Mouse (Mus musculus) intestine, embryonic 15.5 days (tissue): ENCODE data around the gene Gm6685. TPM values are rescaled to one million over a fixed set of nuclear protein-coding genes. Genes with fewer than 3 reads are reported as not detected.
A peak's percentile ranks its signal among the peaks of the same experiment; 100 is the strongest.
"Not testable (repeated sequence)": the region's sequence is repeated elsewhere in the genome, so short reads cannot be mapped to it uniquely, and the experiment has no call there.

ENCODE experiments used
- ATAC-seq: fragments of 200-750 bp; cut with Nextera tagmentation; 2 replicates; pipeline ENCODE4 v1.8.0; 2017; ENCODE audit warnings: moderate TSS enrichment, moderate library complexity
- H3K27ac ChIP-seq: fragments of 300-500 bp; sonication (generic); 2 replicates; pipeline ENCODE4 v1.5.1; 2015; ENCODE audit warnings: mild to moderate bottlenecking, inconsistent platforms
- H3K27me3 ChIP-seq: fragments of 300-500 bp; sonication (generic); replicated peaks from 2 replicates; pipeline ENCODE4 v1.6.1; 2015; ENCODE audit warnings: inconsistent platforms
- H3K36me3 ChIP-seq: fragments of 300-500 bp; sonication (generic); 2 replicates; pipeline ENCODE4 v1.6.1; 2015; ENCODE audit warnings: inconsistent platforms
- H3K4me1 ChIP-seq: fragments of 300-500 bp; sonication (generic); replicated peaks from 2 replicates; pipeline ENCODE4 v1.6.1; 2015; ENCODE audit warnings: inconsistent platforms
- H3K4me2 ChIP-seq: fragments of 300-500 bp; sonication (generic); replicated peaks from 2 replicates; pipeline ENCODE4 v1.6.1; 2015; ENCODE audit warnings: mild to moderate bottlenecking, inconsistent platforms
- H3K4me3 ChIP-seq: fragments of 300-500 bp; sonication (generic); replicated peaks from 2 replicates; pipeline ENCODE4 v1.5.1; 2015; ENCODE audit warnings: inconsistent platforms
- H3K9ac ChIP-seq: fragments of 300-500 bp; sonication (generic); 2 replicates; pipeline ENCODE4 v1.6.1; 2015; ENCODE audit warnings: inconsistent platforms
- H3K9me3 ChIP-seq: fragments of 300-500 bp; sonication (generic); 2 replicates; pipeline ENCODE4 v1.6.1; 2016; ENCODE audit warnings: inconsistent platforms
- WGBS: fragments of 180-500 bp; shearing (Covaris S2); methylation state at CpG from one replicate; pipeline ENCODE4 v1.1.7; 2015; 5-methylcytosine and 5-hydroxymethylcytosine counted together
- polyA plus RNA-seq: library from polyadenylated mRNA; unstranded; fragments of >200 nt; fragmentation: Nextera tagmentation; extraction: Ambion mirVana; gene quantifications from 2 replicates; pipeline ENCODE4 v1.2.1, GENCODE M21; 2015

The Gm6685 gene
- 0.34 TPM in 1 of 2 replicates, not detected in the other for polyA plus RNA-seq

DNA sequence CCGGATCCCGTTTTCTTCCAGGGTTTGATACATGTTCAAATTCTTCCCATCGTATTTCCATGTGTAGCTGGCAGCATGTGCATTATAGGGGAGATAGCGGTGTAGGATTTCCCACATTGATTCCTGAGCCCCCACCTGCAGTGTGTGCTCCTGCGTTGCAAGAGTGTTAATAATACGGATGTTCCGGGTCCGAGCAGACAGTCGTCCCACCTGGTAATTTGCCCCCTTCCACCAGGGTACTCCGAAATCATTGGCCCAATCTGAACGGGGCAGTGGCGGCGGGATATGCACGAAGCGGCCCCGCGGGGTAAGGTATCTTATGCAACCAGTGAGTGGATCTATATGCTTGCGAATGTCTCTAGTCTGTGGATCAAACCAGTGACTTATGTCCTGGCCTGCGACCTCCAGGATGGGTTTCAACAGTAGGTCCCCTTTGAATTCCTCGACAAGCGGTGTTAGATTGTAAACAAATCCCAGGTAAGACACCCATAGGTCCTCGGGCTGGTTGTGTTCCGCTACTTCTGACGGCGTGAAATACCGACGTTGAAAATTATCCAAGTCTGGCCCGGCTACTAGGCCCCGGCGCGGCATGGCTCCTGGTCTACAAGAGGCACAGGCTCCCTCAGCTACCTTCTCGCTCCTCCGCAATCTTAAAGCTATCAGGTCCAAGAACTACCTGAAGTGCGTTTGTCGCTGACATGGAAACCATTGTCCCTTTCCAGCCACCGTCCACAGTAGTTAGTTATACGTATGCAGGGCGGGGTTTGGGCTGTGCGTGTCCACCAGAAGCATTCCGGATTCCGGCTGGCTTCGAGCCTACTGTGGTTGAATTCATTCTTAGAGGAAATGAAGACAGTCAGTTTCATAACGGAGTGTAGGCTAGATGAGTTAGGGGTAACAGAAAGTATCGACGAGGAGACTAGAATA is at the start of gene Gm6685:
Gm6685 (minus strand) TSS at position 644 of the 927 bp plus-strand sequence.
- H3K36me3 ChIP-seq, ATAC-seq, H3K4me1 ChIP-seq, H3K9ac ChIP-seq, H3K9me3 ChIP-seq, H3K27me3 ChIP-seq, H3K27ac ChIP-seq, H3K4me3 ChIP-seq, H3K4me2 ChIP-seq: not testable (repeated sequence)
- WGBS: 89% methylated on average over 45 of the region's 45 CpGs

DNA sequence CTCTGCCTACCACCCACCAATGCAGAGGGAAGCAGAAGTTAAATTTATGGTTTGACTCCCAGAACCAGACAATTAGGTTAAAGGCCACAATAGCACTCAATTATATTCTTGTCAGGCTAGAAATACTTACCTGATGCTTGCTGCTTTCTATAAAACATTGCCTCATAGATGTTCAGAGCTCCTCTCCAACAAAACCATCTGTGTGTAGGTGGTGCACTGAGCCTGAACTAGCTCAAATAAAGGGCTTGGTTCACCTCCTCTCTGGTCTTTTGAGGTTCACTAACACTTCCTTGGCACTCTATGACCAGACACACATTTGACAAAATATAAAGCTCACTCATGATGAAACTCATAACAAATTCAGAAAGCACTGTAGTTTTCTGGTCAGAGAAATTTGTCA is 36.2 kb upstream of the Gm6685 start:
- no peak for ATAC-seq
- Histone ChIP-seq H3K27me3 (no peaks in the 10 kb centered on the region), H3K4me2 (no peak overlapping the region), H3K9me3 (no peaks in the 10 kb centered on the region), H3K4me3 (no peak overlapping the region), H3K9ac (no peak overlapping the region), H3K4me1 (no peaks in the 10 kb centered on the region), H3K27ac (no peak overlapping the region), H3K36me3 (no peaks in the 10 kb centered on the region)

- Histone ChIP-seq H3K4me1 (no peaks in the 10 kb centered on the region), H3K36me3 (no peaks in the 10 kb centered on the region), H3K27me3 (no peaks in the 10 kb centered on the region), H3K27ac (no peak overlapping the region), H3K4me3 (no peak overlapping the region), H3K4me2 (no peak overlapping the region), H3K9ac (no peak overlapping the region), H3K9me3 (no peaks in the 10 kb centered on the region)
- no peak for ATAC-seq
Observed at GRCm38 (mm10) chr11:28374636-28375035, 35.0 kb upstream of the Gm6685 start.

GRCm38 (mm10) chr11:28371381-28371780 is 31.7 kb upstream of the Gm6685 start:
- not testable (repeated sequence) for H3K9me3 ChIP-seq, H3K36me3 ChIP-seq, H3K9ac ChIP-seq, H3K27ac ChIP-seq, H3K4me3 ChIP-seq, H3K4me1 ChIP-seq, H3K27me3 ChIP-seq, H3K4me2 ChIP-seq
- WGBS: 67% methylated on average over 5 of the region's 5 CpGs
- ATAC-seq: peak; percentile 53; the same call in 1 of the 2 replicates

DNA sequence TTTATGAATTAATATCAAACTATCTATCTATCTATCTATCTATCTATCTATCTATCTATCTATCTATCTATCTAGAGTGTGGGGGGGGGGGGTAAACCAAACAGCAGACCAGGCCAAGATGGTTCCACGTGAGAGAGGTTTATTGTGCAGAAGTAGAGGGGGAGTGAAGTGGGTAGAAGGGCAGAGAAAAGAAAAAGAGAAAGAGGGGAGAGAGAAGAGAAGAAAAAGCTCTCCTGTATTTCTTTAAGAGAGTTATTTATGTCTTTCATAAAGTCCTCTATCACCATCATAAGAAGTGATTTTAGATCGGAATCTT is 26.2 kb upstream of the Gm6685 start:
- no peak for ATAC-seq
- no peaks in the 10 kb centered on the region for H3K27me3 ChIP-seq
- H3K27ac ChIP-seq: no peak overlapping the region
- H3K36me3 ChIP-seq: no peaks in the 10 kb centered on the region
- no peak overlapping the region for H3K4me3 ChIP-seq
- no peaks in the 10 kb centered on the region for H3K9me3 ChIP-seq
- 55% methylated on average over 2 of the region's 2 CpGs for WGBS
- no peak overlapping the region for H3K9ac ChIP-seq
- H3K4me1 ChIP-seq: 0 out of 2 replicates have a peak, but pooled peaks cover 2% of the 10 kb centered on the region
- H3K4me2 ChIP-seq: peak overlapping the region; percentile 66

GRCm38 (mm10) chr11:28365209-28365928 is 25.7 kb upstream of the Gm6685 start:
- Histone ChIP-seq H3K4me2 (peak overlapping the region; percentile 66), H3K27me3 (no peaks in the 10 kb centered on the region), H3K9ac (peak overlapping the region; percentile 30; the same call in 1 of the 2 replicates), H3K36me3 (no peaks in the 10 kb centered on the region), H3K9me3 (no peaks in the 10 kb centered on the region), H3K4me3 (peak overlapping the region; percentile 27), H3K27ac (no peak overlapping the region), H3K4me1 (0 out of 2 replicates have a peak, but pooled peaks cover 2% of the 10 kb centered on the region)
- peak; percentile 94 for ATAC-seq
- WGBS: 16% methylated on average over 26 of the region's 26 CpGs

DNA sequence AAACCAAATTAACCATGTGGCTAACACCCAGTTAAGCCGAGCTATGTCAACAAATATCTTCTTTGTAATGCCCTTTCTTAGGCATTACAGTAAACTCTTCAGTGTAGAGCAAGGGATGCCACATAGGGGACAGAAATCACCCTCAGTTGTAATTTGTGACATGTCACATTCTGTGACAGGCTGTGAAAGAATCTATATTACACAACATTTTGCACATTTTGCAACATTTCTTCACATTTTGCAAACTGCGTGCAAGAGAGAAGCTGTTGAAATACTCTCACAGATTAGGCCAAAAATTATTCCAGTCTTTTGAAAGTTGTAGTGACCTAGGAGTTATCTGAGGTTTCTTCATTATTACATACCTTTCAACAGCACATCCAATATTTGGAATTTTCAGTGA is 3.8 kb upstream of the Gm6685 start:
- no peaks in the 10 kb centered on the region for H3K36me3 ChIP-seq
- H3K27ac ChIP-seq: no peak overlapping the region
- ATAC-seq: no peak
- H3K9ac ChIP-seq: no peak overlapping the region
- no peaks in the 10 kb centered on the region for H3K4me1 ChIP-seq
- H3K4me3 ChIP-seq: no peak overlapping the region
- no peaks in the 10 kb centered on the region for H3K27me3 ChIP-seq
- H3K9me3 ChIP-seq: no peaks in the 10 kb centered on the region
- H3K4me2 ChIP-seq: no peak overlapping the region
- WGBS: 83% methylated on average over 2 of the region's 2 CpGs

DNA sequence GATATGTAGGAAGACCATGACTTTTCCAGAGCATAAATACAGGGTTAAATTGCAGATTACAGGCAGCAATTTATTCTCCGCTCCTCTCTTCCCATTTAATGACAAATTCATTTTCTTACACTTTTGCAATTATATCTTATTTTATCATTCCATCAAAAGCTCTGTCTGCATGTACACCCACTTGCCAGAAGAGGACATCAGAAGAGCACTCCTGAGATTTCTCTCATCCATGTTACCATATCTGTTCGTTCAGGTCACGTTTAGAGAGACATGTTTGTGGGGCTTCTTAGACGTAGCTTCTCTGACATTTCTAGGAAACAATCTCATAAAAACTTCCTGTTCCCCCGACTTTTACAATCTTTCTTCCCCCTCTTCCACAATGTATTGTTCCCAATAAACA is 2.2 kb upstream of the Gm6685 start:
- no peak overlapping the region for H3K9ac ChIP-seq
- no peak overlapping the region for H3K4me2 ChIP-seq
- 68% methylated on average over 5 of the region's 5 CpGs for WGBS
- H3K27me3 ChIP-seq: no peaks in the 10 kb centered on the region
- ATAC-seq: no peak
- H3K4me3 ChIP-seq: no peak overlapping the region
- no peak overlapping the region for H3K27ac ChIP-seq
- H3K4me1 ChIP-seq: no peaks in the 10 kb centered on the region
- no peaks in the 10 kb centered on the region for H3K36me3 ChIP-seq
- no peaks in the 10 kb centered on the region for H3K9me3 ChIP-seq

DNA sequence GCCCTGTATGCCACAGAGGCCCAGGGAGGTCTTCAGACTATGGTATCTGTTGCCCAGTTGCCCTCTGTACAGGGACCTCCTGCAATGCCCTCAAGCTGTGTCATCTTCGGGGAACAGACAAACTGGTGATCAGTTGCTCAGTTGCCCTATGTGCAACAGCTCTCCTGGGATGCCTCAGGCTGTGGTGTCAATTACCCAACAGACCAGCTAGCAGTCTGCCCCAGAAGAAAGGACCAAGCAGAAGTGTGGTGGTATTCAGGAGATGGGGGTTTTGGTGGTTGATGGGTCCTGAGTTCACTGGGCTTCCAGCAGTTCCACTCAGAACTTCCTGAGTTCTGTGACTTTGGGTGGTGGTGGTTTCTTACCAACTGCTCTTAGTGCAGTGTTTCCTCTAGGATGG is 11.8 kb downstream of the Gm6685 start:
- Histone ChIP-seq H3K4me2 (no peak overlapping the region), H3K36me3 (no peaks in the 10 kb centered on the region), H3K27ac (no peak overlapping the region), H3K27me3 (no peaks in the 10 kb centered on the region), H3K4me1 (no peaks in the 10 kb centered on the region), H3K9ac (no peak overlapping the region), H3K9me3 (no peaks in the 10 kb centered on the region), H3K4me3 (no peak overlapping the region)
- ATAC-seq: no peak
- 70% methylated on average over 1 of the region's 1 CpGs for WGBS

- no peaks in the 10 kb centered on the region for H3K4me1 ChIP-seq
Observed at GRCm38 (mm10) chr11:28313396-28313795, 26.3 kb downstream of the Gm6685 start.

DNA sequence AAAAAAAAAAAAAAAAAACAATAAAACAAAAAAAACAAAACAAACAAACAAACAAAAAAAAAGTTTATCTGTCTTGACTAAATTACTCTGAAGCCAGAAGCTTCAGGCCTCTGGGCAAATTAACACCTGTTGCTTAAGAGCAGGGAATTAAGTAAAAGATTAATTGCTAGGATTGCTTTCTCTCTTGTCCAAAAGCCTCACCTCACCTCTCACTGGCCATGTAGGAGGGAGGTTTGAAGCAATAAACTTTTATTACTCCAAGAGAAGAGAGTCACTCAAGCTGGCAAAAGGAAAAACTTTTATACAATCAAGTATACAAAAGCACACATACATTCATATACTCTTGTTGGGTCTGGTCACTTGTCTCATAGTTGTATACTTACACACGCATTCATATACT is 31.9 kb downstream of the Gm6685 start:
- 84% methylated on average over 1 of the region's 1 CpGs for WGBS
- no peak for ATAC-seq

More at GRCm38 (mm10) chr11:28313396-28313795, 26.3 kb downstream of the Gm6685 start:
- H3K4me2 ChIP-seq: no peak overlapping the region
- no peaks in the 10 kb centered on the region for H3K36me3 ChIP-seq
- H3K4me3 ChIP-seq: no peak overlapping the region
- no peak overlapping the region for H3K27ac ChIP-seq
- 71% methylated on average over 1 of the region's 1 CpGs for WGBS
- no peak for ATAC-seq
- H3K9me3 ChIP-seq: no peaks in the 10 kb centered on the region
- no peak overlapping the region for H3K9ac ChIP-seq
- no peaks in the 10 kb centered on the region for H3K27me3 ChIP-seq

GRCm38 (mm10) chr11:28290440-28290839 is 49.2 kb downstream of the Gm6685 start:
- 81% methylated on average over 1 of the region's 1 CpGs for WGBS

More for the DNA sequence above, 31.9 kb downstream of the Gm6685 start:
- H3K4me2 ChIP-seq: no peak overlapping the region
- no peak overlapping the region for H3K4me3 ChIP-seq
- no peaks in the 10 kb centered on the region for H3K4me1 ChIP-seq
- H3K9ac ChIP-seq: no peak overlapping the region
- no peaks in the 10 kb centered on the region for H3K36me3 ChIP-seq
- H3K27ac ChIP-seq: no peak overlapping the region
- H3K9me3 ChIP-seq: no peaks in the 10 kb centered on the region
- H3K27me3 ChIP-seq: no peaks in the 10 kb centered on the region

More at GRCm38 (mm10) chr11:28290440-28290839, 49.2 kb downstream of the Gm6685 start:
- ATAC-seq: no peak
- Histone ChIP-seq H3K9ac (no peak overlapping the region), H3K9me3 (no peaks in the 10 kb centered on the region), H3K27me3 (no peaks in the 10 kb centered on the region), H3K4me2 (no peak overlapping the region), H3K36me3 (no peaks in the 10 kb centered on the region), H3K4me3 (no peak overlapping the region), H3K27ac (no peak overlapping the region), H3K4me1 (no peaks in the 10 kb centered on the region)
